Mouse (Mus musculus): ENCODE data around the gene Tlx2.

- TF ChIP-seq MYOG (IDR thresholded peaks at IDR 0.05; ENCODE audit: control insufficient read depth, extremely low read depth, insufficient read length) = no peak
- no peak for TF ChIP-seq MYOD1 (IDR thresholded peaks at IDR 0.05; ENCODE audit: control insufficient read depth, insufficient read length, low read depth)
- no peak for TF ChIP-seq CTCF (IDR thresholded peaks at IDR 0.05; ENCODE audit: control insufficient read depth, insufficient read depth, insufficient read length)
- no peak for TF ChIP-seq USF1 (IDR thresholded peaks at IDR 0.05; ENCODE audit: low read depth)
- no peak for TF ChIP-seq CEBPB (IDR thresholded peaks at IDR 0.05; ENCODE audit: low read depth)
- no peak for TF ChIP-seq MAX (IDR thresholded peaks at IDR 0.05)
Observed at GRCm38 (mm10) chr6:83033249-83034185, 36.6 kb downstream of the Tlx2 start, which contains the start of the genes Dok1 and Loxl3.

All from C2C12 (cell line).